Mouse (Mus musculus) thymus, adult 18-20 months (tissue): Measurements from ENCODE around the gene Col9a1.

ENCODE experiments used
- DNase-seq, 2 experiments: peaks; one replicate each; pipeline ENCODE4 v3.0.0; 2022; ENCODE audit warnings: mixed read lengths in 2 of 2

Col9a1 gene

GRCm38 (mm10) chr1:24177224-24177851 is at the start of gene Col9a1:
TSS of gene Col9a1 (plus strand) at chr1:24177610.
- no peak for DNase-seq

GRCm38 (mm10) chr1:24127866-24128265 is 49.5 kb upstream of the Col9a1 start:
- no peak for DNase-seq

DNA sequence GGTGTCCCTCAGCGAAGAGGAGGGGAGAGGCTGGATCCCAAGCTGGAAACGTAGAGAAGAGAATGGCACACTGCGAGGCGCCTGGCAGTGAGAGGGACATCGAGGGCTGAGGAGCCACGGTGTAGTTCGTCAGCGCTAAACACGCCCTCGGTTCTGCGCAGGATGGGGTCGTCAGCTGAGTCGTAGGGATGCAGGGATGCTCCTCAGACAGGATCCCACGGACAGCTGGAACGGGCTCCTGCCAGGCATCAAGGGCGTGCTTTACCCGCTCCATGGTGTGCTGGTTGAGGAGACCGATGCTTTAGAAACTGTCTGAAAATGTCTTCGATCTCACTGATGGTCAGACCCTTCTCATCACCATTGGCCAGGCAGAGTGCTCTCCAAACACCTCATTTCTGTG is 43.6 kb upstream of the Col9a1 start:
- no peak for DNase-seq

- no peak for DNase-seq
Measured at GRCm38 (mm10) chr1:24134792-24135191, 42.6 kb upstream of the Col9a1 start.

DNA sequence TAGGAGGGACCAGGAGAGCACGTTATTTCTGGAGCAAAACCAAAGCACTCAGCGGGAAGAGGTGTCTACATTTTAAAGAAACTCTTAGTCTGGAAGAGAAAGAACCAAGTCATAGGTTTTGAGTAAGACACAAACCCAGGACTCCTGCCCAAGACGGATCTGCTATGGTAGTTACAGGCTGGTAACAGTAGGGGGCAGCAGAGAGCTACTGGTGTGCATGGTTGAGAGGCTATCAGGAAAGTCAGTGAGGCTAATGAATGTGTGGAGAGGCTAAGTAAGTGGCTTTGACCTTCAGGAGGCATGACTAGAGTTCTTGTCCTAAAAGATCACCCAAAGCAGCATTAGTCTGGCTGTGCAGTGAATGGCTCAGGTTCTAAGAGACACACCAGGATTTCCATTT is 40.3 kb upstream of the Col9a1 start:
- no peak for DNase-seq

GRCm38 (mm10) chr1:24140555-24140954 is 36.9 kb upstream of the Col9a1 start:
- no peak for DNase-seq

- DNase-seq, result no peak
Measured at GRCm38 (mm10) chr1:24143504-24143903, 33.9 kb upstream of the Col9a1 start.

DNA sequence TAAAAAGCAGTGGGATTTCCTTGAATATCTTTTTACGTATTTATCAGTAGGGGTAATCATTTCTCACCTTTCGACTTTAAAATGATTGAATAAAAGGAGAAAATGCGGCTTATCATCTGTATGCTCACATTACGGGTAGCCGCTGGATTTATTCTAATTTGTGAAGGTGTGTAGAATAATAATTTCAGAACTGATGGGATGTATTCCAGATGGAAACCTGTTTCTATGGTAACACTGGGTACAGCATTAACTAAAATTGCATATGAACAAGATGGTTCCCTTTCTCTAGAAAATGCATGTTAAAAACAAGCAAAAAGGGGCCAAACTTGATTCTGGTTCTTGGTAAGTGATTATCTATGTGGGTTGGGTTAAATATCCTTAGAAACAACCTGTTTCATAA is 19.7 kb upstream of the Col9a1 start:
- DNase-seq, result no peak

- DNase-seq, result no peak
Measured at GRCm38 (mm10) chr1:24169410-24169809, 8.0 kb upstream of the Col9a1 start.

DNA sequence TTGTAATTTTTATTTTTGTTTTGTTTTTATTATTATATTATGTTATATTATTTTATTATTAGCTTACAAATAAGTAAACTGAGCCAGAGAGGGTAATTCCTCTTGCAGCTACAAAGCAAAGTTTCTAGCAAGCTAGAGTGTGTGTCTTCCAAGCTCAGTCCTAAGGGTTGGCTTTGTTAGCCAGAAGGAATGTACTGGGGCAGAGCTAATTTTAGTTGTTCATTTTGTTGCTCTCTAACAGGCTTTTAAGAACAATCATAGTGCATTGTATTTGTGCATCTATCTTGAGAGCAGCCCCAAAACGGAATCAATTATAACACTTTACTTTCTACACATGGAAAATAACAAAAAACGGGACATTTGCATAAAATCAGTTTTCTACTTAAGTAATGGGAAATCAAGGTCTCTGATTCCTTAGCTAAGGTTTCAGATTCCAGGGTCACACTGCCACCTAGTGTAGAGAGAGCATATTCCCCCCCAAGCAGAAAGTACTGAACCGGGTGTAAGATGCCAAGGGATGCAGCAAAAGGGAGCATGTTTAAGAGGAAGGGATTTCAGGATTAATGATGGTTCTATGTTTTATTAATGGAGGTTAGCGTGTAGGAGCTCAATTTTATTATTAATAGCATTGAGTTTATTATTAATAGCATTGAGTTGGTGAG is 6.1 kb upstream of the Col9a1 start:
- DNase-seq, result no peak

GRCm38 (mm10) chr1:24171898-24172297 is 5.5 kb upstream of the Col9a1 start:
- DNase-seq, result no peak

- DNase-seq, result no peak
Measured at GRCm38 (mm10) chr1:24172656-24173055, 4.8 kb upstream of the Col9a1 start.

GRCm38 (mm10) chr1:24175761-24176160 is 1.6 kb upstream of the Col9a1 start:
- DNase-seq, result no peak

DNA sequence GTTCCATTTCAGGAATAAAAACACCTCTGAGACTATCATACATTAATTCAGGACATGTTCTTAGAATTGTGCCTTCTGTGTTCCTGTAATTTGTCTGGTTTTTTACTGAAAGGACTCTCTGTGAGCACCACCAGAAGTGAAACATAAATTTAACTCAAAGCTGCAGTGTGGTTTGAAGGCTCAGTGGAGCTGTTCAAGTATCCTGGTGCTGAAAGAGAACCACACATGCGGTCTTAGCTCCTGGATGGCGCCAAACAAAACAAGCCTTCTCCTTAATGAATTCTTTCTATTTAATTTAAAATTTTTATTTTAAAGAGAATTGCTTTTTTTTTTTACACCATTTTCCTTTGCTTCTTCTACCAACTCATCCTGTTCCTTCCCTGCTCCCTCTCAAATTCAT is 2.4 kb downstream of the Col9a1 start:
- DNase-seq, result no peak

GRCm38 (mm10) chr1:24184981-24185380 is 7.6 kb downstream of the Col9a1 start:
- DNase-seq, result no peak

GRCm38 (mm10) chr1:24186964-24187363 is 9.6 kb downstream of the Col9a1 start:
- DNase-seq, result no peak

- no peak for DNase-seq
Measured at GRCm38 (mm10) chr1:24191668-24192067, 14.3 kb downstream of the Col9a1 start.

GRCm38 (mm10) chr1:24194111-24194510 is 16.7 kb downstream of the Col9a1 start:
- no peak for DNase-seq

GRCm38 (mm10) chr1:24195070-24195840 is 17.8 kb downstream of the Col9a1 start:
- no peak for DNase-seq

- DNase-seq, result no peak
Measured at GRCm38 (mm10) chr1:24195951-24196517, 18.6 kb downstream of the Col9a1 start.

- no peak for DNase-seq
Measured at GRCm38 (mm10) chr1:24211621-24212385, 34.4 kb downstream of the Col9a1 start.

- no peak for DNase-seq
Measured at GRCm38 (mm10) chr1:24219041-24219440, 41.6 kb downstream of the Col9a1 start.

DNA sequence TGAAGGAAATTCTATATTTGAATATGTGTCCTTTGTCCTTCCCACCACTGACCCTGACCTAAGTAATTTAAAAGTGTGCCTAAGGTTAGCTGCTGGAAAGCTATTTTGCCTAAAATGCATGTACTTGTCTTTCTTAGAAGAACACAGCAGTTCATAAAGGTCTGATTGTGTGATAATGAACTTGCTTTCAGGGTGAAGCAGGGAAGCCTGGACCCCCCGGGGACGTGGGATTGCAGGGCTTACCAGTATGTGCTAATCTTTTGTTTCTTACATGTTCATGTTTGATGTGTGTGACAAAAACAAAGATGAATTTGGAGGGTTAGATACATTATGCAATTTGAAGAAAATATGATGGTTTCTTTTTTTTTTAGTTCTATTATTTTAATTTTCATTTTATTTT is 44.8 kb downstream of the Col9a1 start:
- DNase-seq, result no peak
